ENCODE assay signal across 8 mouse cellular contexts in genomic region chr7:101301361-101301880, GRCm38 (mm10). TPM values are rescaled to one million over a fixed set of nuclear protein-coding genes. Genes with fewer than 3 reads are reported as not detected.
DNase-seq lines count a peak whose midpoint lies in the region; ATAC-seq and TF ChIP-seq lines count a peak whose summit lies in the region.

No protein-coding gene starts in this region.

- DNase-seq in heart, postnatal 25 days (ENCODE audit: low spot score): no peak
- DNase-seq in CH12.LX (ENCODE audit: extremely low read depth): peak; percentile 92
- DNase-seq in embryo, embryonic 9.5 days (ENCODE audit: extremely low spot score): no peak
- no peak for DNase-seq in adrenal gland, postnatal 14 days

- peak overlapping the region; percentile 83 for H3K9ac ChIP-seq in heart, embryonic 16.5 days (ENCODE audit: low read length)
- peak overlapping the region; percentile 35 for H3K9ac ChIP-seq in CH12.LX (ENCODE audit: insufficient read depth, low read depth)
- H3K9ac ChIP-seq in embryonic facial prominence, embryonic 13.5 days: peak overlapping the region; percentile 78
- H3K9ac ChIP-seq in intestine, embryonic 16.5 days (ENCODE audit: low read depth, low read length): peak overlapping the region; percentile 79
- H3K9ac ChIP-seq in midbrain, embryonic 16.5 days (ENCODE audit: low read depth, low read length): peak overlapping the region; percentile 72

- dilution Hi-C loops in CH12.LX (cut with MboI; ENCODE audit: extremely low pct_ligation_motif_present, extremely low pct_unique_long_range_greater_than_20kb, low sequenced_read_pairs): no loop called here

- TF ChIP-seq EP300 in CH12.LX (IDR thresholded peaks at IDR 0.05; ENCODE audit: low read length): no peak

- in situ Hi-C loops in CH12.LX (cut with MboI; ENCODE audit: low pct_ligation_motif_present, low pct_unique_long_range_greater_than_20kb, low sequenced_read_pairs): loop anchor here (10.0 kb wide), 1 partner anchor 237 kb away; no protein-coding TSS in a partner anchor

- H3K4me2 ChIP-seq in heart, embryonic 16.5 days (ENCODE audit: low read depth, low read length): peak overlapping the region; percentile 75
- peak overlapping the region; percentile 92 for H3K4me2 ChIP-seq in CH12.LX (ENCODE audit: insufficient read depth, low read depth, poor library complexity, severe bottlenecking)
- H3K4me2 ChIP-seq in embryonic facial prominence, embryonic 13.5 days: peak overlapping the region; percentile 89
- H3K4me2 ChIP-seq in intestine, embryonic 16.5 days (ENCODE audit: low read depth, low read length): peak overlapping the region; percentile 75
- H3K4me2 ChIP-seq in midbrain, embryonic 16.5 days (ENCODE audit: low read length): peak overlapping the region; percentile 87

- H3K79me2 ChIP-seq in CH12.LX (replicated peaks; ENCODE audit: control insufficient read depth, extremely low read depth, insufficient read depth, poor library complexity, severe bottlenecking): peaks cover 6% of the 10 kb centered on the region

- H3K4me1 ChIP-seq in heart, embryonic 16.5 days (ENCODE audit: control insufficient read depth, insufficient read depth, low read length): peaks cover 23% of the 10 kb centered on the region
- peaks cover 5 to 56% of the 10 kb centered on the region in 2 experiments; a peak in 3 of 4 replicates for H3K4me1 ChIP-seq in CH12.LX (ENCODE audit: control insufficient read depth in 1 of 2, insufficient read depth in 2 of 2)
- H3K4me1 ChIP-seq in embryonic facial prominence, embryonic 13.5 days: peaks cover 30% of the 10 kb centered on the region
- peaks cover 28% of the 10 kb centered on the region for H3K4me1 ChIP-seq in intestine, embryonic 16.5 days (ENCODE audit: control insufficient read depth, insufficient read depth, low read length)
- H3K4me1 ChIP-seq in midbrain, embryonic 16.5 days (ENCODE audit: control insufficient read depth, insufficient read depth, low read length): peaks cover 13% of the 10 kb centered on the region; the same call in 1 of the 2 replicates

- TF ChIP-seq RAD21 in CH12.LX (IDR thresholded peaks at IDR 0.05; ENCODE audit: low read depth, low read length): no peak

- ATAC-seq in heart, embryonic 16.5 days (replicated peaks; ENCODE audit: extremely low read depth, insufficient read depth, low FRiP score): peak; percentile 15
- 0 out of 2 replicates have a peak, but pooled peaks have one; percentile 0 for ATAC-seq in embryonic facial prominence, embryonic 13.5 days (ENCODE audit: insufficient number of reproducible peaks, insufficient read depth, low FRiP score, low TSS enrichment, low read depth)
- ATAC-seq in intestine, embryonic 16.5 days: peak; percentile 44
- ATAC-seq in midbrain, embryonic 16.5 days: no peak; the same call in none of the 2 replicates

- no peak for TF ChIP-seq POLR2A in CH12.LX (IDR thresholded peaks at IDR 0.05; ENCODE audit: low read depth, low read length)

- peak overlapping the region; percentile 84 for H3K27ac ChIP-seq in heart, embryonic 16.5 days (ENCODE audit: low read length)
- H3K27ac ChIP-seq in CH12.LX (ENCODE audit: insufficient read depth, low read depth): peak overlapping the region; percentile 91
- H3K27ac ChIP-seq in embryonic facial prominence, embryonic 13.5 days: peak overlapping the region; percentile 76
- H3K27ac ChIP-seq in intestine, embryonic 16.5 days (ENCODE audit: low read length): peak overlapping the region; percentile 55
- H3K27ac ChIP-seq in midbrain, embryonic 16.5 days (ENCODE audit: low read length): peak overlapping the region; percentile 65

- under 1% methylated on average over 30 of the region's 30 CpGs for WGBS in heart, embryonic 16.5 days
- WGBS in embryonic facial prominence, embryonic 13.5 days: under 1% methylated on average over 30 of the region's 30 CpGs
- WGBS in intestine, embryonic 16.5 days: under 1% methylated on average over 30 of the region's 30 CpGs
- WGBS in midbrain, embryonic 16.5 days: under 1% methylated on average over 30 of the region's 30 CpGs

- H3K36me3 ChIP-seq in heart, embryonic 16.5 days (ENCODE audit: control insufficient read depth, insufficient read depth): no peaks in the 10 kb centered on the region
- H3K36me3 ChIP-seq in CH12.LX (replicated peaks in 1 of 2; ENCODE audit: control insufficient read depth in 1 of 2, insufficient read depth in 1 of 2, low read length in 1 of 2): peaks cover 8 to 36% of the 10 kb centered on the region in 2 experiments
- no peaks in the 10 kb centered on the region for H3K36me3 ChIP-seq in embryonic facial prominence, embryonic 13.5 days
- no peaks in the 10 kb centered on the region for H3K36me3 ChIP-seq in intestine, embryonic 16.5 days (ENCODE audit: control insufficient read depth, insufficient read depth, low read length)
- H3K36me3 ChIP-seq in midbrain, embryonic 16.5 days (ENCODE audit: control insufficient read depth, insufficient read depth, low read length): no peaks in the 10 kb centered on the region

- no peaks in the 10 kb centered on the region for H3K9me3 ChIP-seq in heart, embryonic 16.5 days (replicated peaks; ENCODE audit: control insufficient read depth, low read length)
- no peaks in the 10 kb centered on the region for H3K9me3 ChIP-seq in CH12.LX (replicated peaks; ENCODE audit: low read length)
- H3K9me3 ChIP-seq in embryonic facial prominence, embryonic 13.5 days: no peaks in the 10 kb centered on the region
- no peaks in the 10 kb centered on the region for H3K9me3 ChIP-seq in intestine, embryonic 16.5 days (ENCODE audit: control insufficient read depth, low read length)
- H3K9me3 ChIP-seq in midbrain, embryonic 16.5 days (replicated peaks; ENCODE audit: control insufficient read depth, low read length, poor library complexity, severe bottlenecking): no peaks in the 10 kb centered on the region

- H3K4me3 ChIP-seq in heart, embryonic 16.5 days (ENCODE audit: low read length): peak overlapping the region; percentile 75
- peak overlapping the region; percentile 62 to 98 (median 74) for H3K4me3 ChIP-seq in CH12.LX (replicated peaks in 1 of 3; ENCODE audit: low read depth in 2 of 3, low read length in 2 of 3, poor library complexity in 1 of 3)
- H3K4me3 ChIP-seq in embryonic facial prominence, embryonic 13.5 days: peak overlapping the region; percentile 74
- H3K4me3 ChIP-seq in intestine, embryonic 16.5 days (ENCODE audit: low read length): peak overlapping the region; percentile 77
- H3K4me3 ChIP-seq in midbrain, embryonic 16.5 days (ENCODE audit: low read depth, low read length): peak overlapping the region; percentile 65

- no peak for TF ChIP-seq CTCF in CH12.LX (conservative IDR thresholded peaks at IDR 0.05 in 1 of 2, IDR thresholded peaks at IDR 0.05 in 1 of 2; ENCODE audit: low read depth in 2 of 2, low read length in 2 of 2)

- intact Hi-C loops in heart, postnatal 25 days (cut with DNase I): no loop called here

- H3K27me3 ChIP-seq in heart, embryonic 16.5 days (ENCODE audit: control insufficient read depth, insufficient read depth, low read length): no peaks in the 10 kb centered on the region
- no peaks in the 10 kb centered on the region for H3K27me3 ChIP-seq in CH12.LX (replicated peaks)
- H3K27me3 ChIP-seq in embryonic facial prominence, embryonic 13.5 days: peaks cover 26% of the 10 kb centered on the region
- H3K27me3 ChIP-seq in intestine, embryonic 16.5 days (replicated peaks; ENCODE audit: control insufficient read depth, insufficient read depth, low read length): no peaks in the 10 kb centered on the region
- H3K27me3 ChIP-seq in midbrain, embryonic 16.5 days (ENCODE audit: control insufficient read depth, insufficient read depth, low read depth, low read length): peaks cover 7% of the 10 kb centered on the region; the same call in 1 of the 2 replicates

TF ChIP-seq in CH12.LX, 34 proteins besides CTCF, POLR2A, EP300 and RAD21 (continues in another document):
- 0 out of 2 replicates have a peak, but pooled peaks have one; percentile 46 for TF ChIP-seq ETS1 (conservative IDR thresholded peaks at IDR 0.05; ENCODE audit: low read depth, low read length)
- TF ChIP-seq PAX5 (IDR thresholded peaks at IDR 0.05; ENCODE audit: low read length): no peak
- TF ChIP-seq SIN3A (IDR thresholded peaks at IDR 0.05; ENCODE audit: low read length): no peak
- TF ChIP-seq IRF4 (IDR thresholded peaks at IDR 0.05; ENCODE audit: low read depth, low read length): 0 out of 2 replicates have a peak, but pooled peaks have one; percentile 9

RNA-seq across cellular contexts. Expression of gene Atg16l2, which starts 0.6 kb away (rescaled TPM):
- polyA plus RNA-seq in heart, embryonic 16.5 days (2015; fragmentation: Nextera tagmentation; extraction: Ambion mirVana): 32.1 and 35.1 TPM in 2 replicates
- total RNA-seq in heart, postnatal 25 days (2021): 10 to 100 TPM; 11.4 to 12.6 TPM
- total RNA-seq in CH12.LX (2012; rRNA removed) (28.6 and 43.8 TPM in 2 replicates), CH12.LX (2014; rRNA removed) (15.4 and 19.3 TPM in 2 replicates)
- polyA plus RNA-seq in CH12.LX (2012; ENCODE audit: insufficient read length, low read depth): 12.7 and 14.9 TPM in 2 replicates
- polyA plus RNA-seq in embryonic facial prominence, embryonic 13.5 days (2015; fragmentation: Nextera tagmentation; extraction: Ambion mirVana): 15.7 and 17.9 TPM in 2 replicates
- polyA plus RNA-seq in intestine, embryonic 16.5 days (2015; fragmentation: Nextera tagmentation; extraction: Ambion mirVana): 13.4 and 17.3 TPM in 2 replicates
- polyA plus RNA-seq in midbrain, embryonic 16.5 days (2015; fragmentation: Nextera tagmentation; extraction: Ambion mirVana): 29.3 and 36.3 TPM in 2 replicates
- 16.6 and 21.5 TPM in 2 replicates for total RNA-seq in adrenal gland, postnatal 14 days (2021)

RNA-seq across cellular contexts. Expression of gene Stard10, which starts 15.5 kb away (rescaled TPM):
- polyA plus RNA-seq in heart, embryonic 16.5 days (2015; fragmentation: Nextera tagmentation; extraction: Ambion mirVana): 27.0 and 31.3 TPM in 2 replicates
- total RNA-seq in heart, postnatal 25 days (2021): 10 to 100 TPM; 57.4 to 65.4 TPM
- 7.8 and 12.7 TPM in 2 replicates for total RNA-seq in CH12.LX (2012; rRNA removed)
- 1.4 and 2.4 TPM in 2 replicates for total RNA-seq in CH12.LX (2014; rRNA removed)
- polyA plus RNA-seq in CH12.LX (2012; ENCODE audit: insufficient read length, low read depth): 6.7 and 7.9 TPM in 2 replicates
- polyA plus RNA-seq in embryonic facial prominence, embryonic 13.5 days (2015; fragmentation: Nextera tagmentation; extraction: Ambion mirVana): 22.7 and 26.3 TPM in 2 replicates
- polyA plus RNA-seq in intestine, embryonic 16.5 days (2015; fragmentation: Nextera tagmentation; extraction: Ambion mirVana): 101 and 106 TPM in 2 replicates
- 6.7 and 8.3 TPM in 2 replicates for polyA plus RNA-seq in midbrain, embryonic 16.5 days (2015; fragmentation: Nextera tagmentation; extraction: Ambion mirVana)
- 20.2 and 77.9 TPM in 2 replicates for total RNA-seq in adrenal gland, postnatal 14 days (2021)

RNA-seq across cellular contexts. Expression of gene Arap1, which starts 46.4 kb away (rescaled TPM):
- 32.6 and 35.1 TPM in 2 replicates for polyA plus RNA-seq in heart, embryonic 16.5 days (2015; fragmentation: Nextera tagmentation; extraction: Ambion mirVana)
- total RNA-seq in heart, postnatal 25 days (2021): 10 to 100 TPM; 31.6 to 35.9 TPM
- total RNA-seq in CH12.LX (2012; rRNA removed): 31.9 and 38.5 TPM in 2 replicates
- 17.8 and 21.2 TPM in 2 replicates for total RNA-seq in CH12.LX (2014; rRNA removed)
- 46.1 and 60.0 TPM in 2 replicates for polyA plus RNA-seq in CH12.LX (2012; ENCODE audit: insufficient read length, low read depth)
- 41.4 and 46.5 TPM in 2 replicates for polyA plus RNA-seq in embryonic facial prominence, embryonic 13.5 days (2015; fragmentation: Nextera tagmentation; extraction: Ambion mirVana)
- polyA plus RNA-seq in intestine, embryonic 16.5 days (2015; fragmentation: Nextera tagmentation; extraction: Ambion mirVana): 60.9 and 61.8 TPM in 2 replicates
- 8.8 and 11.4 TPM in 2 replicates for polyA plus RNA-seq in midbrain, embryonic 16.5 days (2015; fragmentation: Nextera tagmentation; extraction: Ambion mirVana)
- total RNA-seq in adrenal gland, postnatal 14 days (2021): 39.7 and 55.7 TPM in 2 replicates
